Mouse (Mus musculus) ES-Bruce4 (cell line): ENCODE measurements around the gene Speer4f1.

Experiments used
- CTCF ChIP-seq: IDR thresholded peaks from one replicate; pipeline ENCODE4 v1.8.1; 2011; ENCODE audit warnings: low read depth, low read length
- EP300 ChIP-seq: IDR thresholded peaks from 2 replicates; pipeline ENCODE4 v1.6.1; 2011; ENCODE audit warnings: low read depth, low read length; ENCODE audit not compliant: insufficient read depth
- POLR2A ChIP-seq: IDR thresholded peaks from one replicate; pipeline ENCODE4 v1.8.1; 2011; ENCODE audit warnings: low read length; ENCODE audit not compliant: insufficient read depth

DNA sequence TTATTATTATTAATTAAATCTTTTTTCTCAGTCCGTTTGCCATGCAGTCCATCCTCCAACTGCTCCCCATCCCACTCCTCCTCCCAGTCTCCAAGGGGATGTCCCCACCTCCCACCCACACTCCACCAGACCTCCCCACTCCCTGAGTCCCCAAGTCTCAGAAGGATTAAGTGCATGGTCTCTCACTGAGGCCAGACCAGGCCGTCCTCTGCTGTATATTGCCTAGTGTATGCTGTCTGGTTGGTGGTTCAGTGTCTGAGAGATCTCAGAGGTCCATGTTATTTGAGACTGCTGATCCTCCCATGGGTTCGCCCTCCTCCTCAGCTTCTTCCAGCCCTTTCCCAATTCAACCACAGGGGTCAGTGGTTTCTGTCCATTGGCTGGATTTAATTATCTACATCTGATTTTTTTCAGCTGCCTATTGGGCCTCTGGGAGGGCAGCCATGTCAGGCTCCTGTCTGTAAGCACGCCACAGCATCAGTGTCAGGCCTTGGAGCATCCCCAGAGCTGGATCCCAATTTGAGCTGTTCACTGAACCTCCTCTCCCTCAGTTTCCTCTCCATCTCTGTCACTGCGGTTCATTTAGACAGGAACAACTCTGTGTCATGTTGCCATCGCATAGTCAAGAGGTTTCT is 20.8 kb upstream of the Speer4f1 start:
- TF ChIP-seq CTCF: no peak
- TF ChIP-seq POLR2A: no peak
- no peak for TF ChIP-seq EP300
